Mouse (Mus musculus): ENCODE results near the gene Ampd3. TPM values are rescaled to one million over a fixed set of nuclear protein-coding genes. Genes with fewer than 3 reads are reported as not detected.

Ampd3 gene
- polyA plus RNA-seq, 1 experiment from 2014 or later = 28.1 TPM

DNA sequence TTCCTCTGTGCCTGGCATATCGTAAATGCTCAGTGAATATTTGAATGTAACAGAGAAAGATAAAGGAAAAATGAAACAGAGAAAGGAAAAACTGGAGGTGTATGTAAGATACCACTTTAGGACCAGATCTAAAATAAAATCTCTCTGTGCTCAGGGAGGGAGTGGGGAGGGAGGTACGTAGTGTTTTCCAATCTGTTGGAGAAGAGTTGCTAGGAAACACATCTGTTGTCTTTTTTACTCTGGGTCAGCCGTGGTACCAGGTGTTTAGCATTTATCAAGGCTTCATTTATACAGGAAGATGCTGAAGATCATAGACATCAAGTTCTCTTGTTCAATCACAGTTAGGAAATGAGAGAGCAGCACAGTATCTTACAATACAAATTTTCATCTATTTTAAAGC is 86.5 kb downstream of the Ampd3 start:
- no peak overlapping the region for H3K4me3 ChIP-seq (ENCODE audit: inconsistent target)
- 98% methylated on average over 3 of the region's 3 CpGs for WGBS (ENCODE audit: missing documents)
- H3K27ac ChIP-seq = no peak overlapping the region
- no peaks in the 10 kb centered on the region for H3K79me2 ChIP-seq (ENCODE audit: inconsistent target)
- no peaks in the 10 kb centered on the region for H3K36me3 ChIP-seq (ENCODE audit: inconsistent target)

DNA sequence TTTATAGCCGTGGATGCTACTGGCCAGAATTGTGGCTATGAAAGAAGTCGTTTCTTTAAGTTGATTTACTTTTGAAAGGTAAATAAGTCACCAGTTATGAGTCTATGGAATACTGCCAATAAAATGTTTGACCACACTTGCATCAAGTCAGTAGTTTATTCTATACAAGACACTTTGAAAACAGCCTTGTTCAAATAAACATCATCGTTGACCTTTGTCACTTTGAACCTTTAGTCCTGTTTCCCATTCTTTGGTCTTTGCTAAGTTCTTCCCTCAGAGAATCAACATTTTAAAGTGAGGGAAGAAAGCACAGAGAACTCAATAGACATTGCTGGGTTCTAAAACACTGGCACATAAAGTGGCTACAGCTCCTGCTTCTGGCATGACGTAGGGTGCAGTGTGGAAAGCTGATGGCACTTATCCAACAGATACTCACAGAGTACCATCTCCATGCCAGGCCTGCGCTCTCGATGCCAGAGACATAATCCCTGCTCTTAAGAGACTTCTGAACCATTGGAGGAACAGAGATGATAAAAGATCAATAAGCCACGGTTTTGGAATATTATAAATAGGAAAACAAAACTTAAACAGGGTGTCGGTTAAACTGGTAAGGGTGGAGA is 87.0 kb downstream of the Ampd3 start:
- Histone ChIP-seq H3K4me3 (ENCODE audit: inconsistent target) (no peak overlapping the region), H3K27ac (no peak overlapping the region), H3K79me2 (ENCODE audit: inconsistent target) (no peaks in the 10 kb centered on the region), H3K36me3 (ENCODE audit: inconsistent target) (no peaks in the 10 kb centered on the region)
- 83% methylated on average over 8 of the region's 8 CpGs for WGBS (ENCODE audit: missing documents)

DNA sequence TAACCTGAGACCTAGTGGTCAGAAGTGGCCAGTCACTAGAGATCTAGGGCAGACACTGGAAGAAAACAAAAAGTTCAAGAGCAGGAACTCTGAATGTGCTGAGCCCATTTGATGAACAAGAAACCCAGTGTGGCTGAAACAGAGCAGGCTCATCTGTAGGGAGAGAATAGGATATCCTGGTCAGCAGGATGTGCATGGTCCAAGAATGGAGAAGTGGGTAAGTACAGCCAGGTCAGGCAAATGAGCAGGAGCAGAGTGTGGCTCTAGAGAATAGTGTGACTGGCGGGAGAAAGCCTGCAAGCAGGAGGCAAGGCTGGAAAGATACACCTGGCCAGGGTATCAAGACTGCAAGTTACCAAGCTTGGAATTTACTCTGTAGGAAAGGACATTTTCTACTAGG is 87.6 kb downstream of the Ampd3 start:
- H3K36me3 ChIP-seq (ENCODE audit: inconsistent target) = no peaks in the 10 kb centered on the region
- no peak overlapping the region for H3K27ac ChIP-seq
- no peaks in the 10 kb centered on the region for H3K79me2 ChIP-seq (ENCODE audit: inconsistent target)
- WGBS (ENCODE audit: missing documents) = 27% methylated on average over 1 of the region's 1 CpGs
- H3K4me3 ChIP-seq (ENCODE audit: inconsistent target) = no peak overlapping the region

DNA sequence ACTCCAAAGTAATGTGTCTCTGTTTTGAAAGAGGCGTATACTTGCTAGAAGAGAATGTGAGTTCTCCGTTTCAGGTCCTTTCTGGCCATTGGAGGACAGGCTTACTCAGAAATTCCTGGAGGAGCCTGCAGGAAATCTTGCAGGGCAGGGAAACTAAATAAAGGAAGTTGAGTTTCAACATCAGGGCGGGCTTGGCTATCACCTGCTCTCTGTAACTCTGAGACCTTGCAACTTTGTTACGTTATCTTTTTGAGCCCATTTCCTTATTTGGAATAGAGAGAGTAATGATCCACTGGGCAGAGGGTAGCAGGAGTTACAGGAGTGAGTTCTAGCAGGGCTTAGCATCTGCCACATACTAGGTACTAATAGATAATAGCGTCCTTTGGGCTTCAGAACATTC is 92.1 kb downstream of the Ampd3 start:
- H3K36me3 ChIP-seq (ENCODE audit: inconsistent target) = no peaks in the 10 kb centered on the region
- no peak overlapping the region for H3K27ac ChIP-seq
- H3K79me2 ChIP-seq (ENCODE audit: inconsistent target) = no peaks in the 10 kb centered on the region
- H3K4me3 ChIP-seq (ENCODE audit: inconsistent target) = no peak overlapping the region
- 41% methylated on average over 5 of the region's 5 CpGs for WGBS (ENCODE audit: missing documents)

Other genes with a start within 250 kb of the Ampd3 start
- gene Sbf2, start 153.3 kb upstream of the Ampd3 start, polyA plus RNA-seq (2018) = 34.5 to 46.3 TPM (median 42.4 TPM) in 3 replicates
- gene Adm, start 140.5 kb upstream of the Ampd3 start, polyA plus RNA-seq (2018) = 0.10 to 0.38 TPM (median 0.25 TPM) in 3 replicates
- 27.9 to 56.7 TPM (median 33.9 TPM) in 3 replicates for gene Rnf141, start 76.3 kb downstream of the Ampd3 start, polyA plus RNA-seq (2018)
- gene Lyve1, start 95.0 kb downstream of the Ampd3 start, polyA plus RNA-seq (2018) = 0.11 to 0.95 TPM (median 0.12 TPM) in 3 replicates
- 0.04 to 0.43 TPM (median 0.12 TPM) in 3 replicates for gene Mrvi1, start 214.3 kb downstream of the Ampd3 start, polyA plus RNA-seq (2018)

Data from macrophage (primary cell).